Mouse (Mus musculus): ENCODE measurements at regions not wholly inside any gene's neighbourhood (a gene's known extent, or its start where the extent isn't known, plus 50 kb on each side); places are given as distances from the start of the nearest gene placed in this dataset.

DNA sequence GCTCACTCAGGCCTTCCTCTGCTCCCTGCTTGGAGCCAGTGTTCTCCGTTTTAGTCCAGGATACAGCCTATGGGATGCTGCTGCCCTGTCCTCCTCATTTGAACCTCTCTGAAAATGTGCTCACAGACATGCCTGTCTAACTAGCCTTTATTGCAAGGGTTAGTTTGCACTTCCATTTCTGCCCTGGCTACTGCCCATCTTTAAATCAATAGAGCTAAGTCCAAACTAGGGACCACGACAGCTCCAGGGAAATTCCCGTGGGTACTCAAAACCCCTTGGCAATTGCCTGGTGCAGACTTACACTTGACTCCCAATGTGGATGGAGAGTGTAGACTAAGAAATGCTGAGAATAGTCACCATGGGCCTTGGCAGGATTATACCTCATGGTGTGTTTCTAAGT is 276.4 kb downstream of the Glrx3 start:
- no peaks in the 10 kb centered on the region for H3K9me3 ChIP-seq (ENCODE audit: control insufficient read depth, low read depth, low read length)
- ATAC-seq (ENCODE audit: insufficient number of reproducible peaks, insufficient read depth, low FRiP score, low read depth) = no peak
- no peak overlapping the region for H3K4me3 ChIP-seq (ENCODE audit: low read depth, low read length)
- no peak overlapping the region for H3K4me2 ChIP-seq (replicated peaks; ENCODE audit: low read depth, low read length)
- H3K27ac ChIP-seq (ENCODE audit: low read length) = no peak overlapping the region
- H3K4me1 ChIP-seq (ENCODE audit: control insufficient read depth, insufficient read depth, low read length) = no peaks in the 10 kb centered on the region
- WGBS = 83% methylated on average over 3 of the region's 3 CpGs
- H3K36me3 ChIP-seq (ENCODE audit: control insufficient read depth, insufficient read depth, low read length) = no peaks in the 10 kb centered on the region
- no peaks in the 10 kb centered on the region for H3K27me3 ChIP-seq (ENCODE audit: control insufficient read depth, insufficient read depth, low read length)
- H3K9ac ChIP-seq (replicated peaks; ENCODE audit: low read depth, low read length) = no peak overlapping the region

DNA sequence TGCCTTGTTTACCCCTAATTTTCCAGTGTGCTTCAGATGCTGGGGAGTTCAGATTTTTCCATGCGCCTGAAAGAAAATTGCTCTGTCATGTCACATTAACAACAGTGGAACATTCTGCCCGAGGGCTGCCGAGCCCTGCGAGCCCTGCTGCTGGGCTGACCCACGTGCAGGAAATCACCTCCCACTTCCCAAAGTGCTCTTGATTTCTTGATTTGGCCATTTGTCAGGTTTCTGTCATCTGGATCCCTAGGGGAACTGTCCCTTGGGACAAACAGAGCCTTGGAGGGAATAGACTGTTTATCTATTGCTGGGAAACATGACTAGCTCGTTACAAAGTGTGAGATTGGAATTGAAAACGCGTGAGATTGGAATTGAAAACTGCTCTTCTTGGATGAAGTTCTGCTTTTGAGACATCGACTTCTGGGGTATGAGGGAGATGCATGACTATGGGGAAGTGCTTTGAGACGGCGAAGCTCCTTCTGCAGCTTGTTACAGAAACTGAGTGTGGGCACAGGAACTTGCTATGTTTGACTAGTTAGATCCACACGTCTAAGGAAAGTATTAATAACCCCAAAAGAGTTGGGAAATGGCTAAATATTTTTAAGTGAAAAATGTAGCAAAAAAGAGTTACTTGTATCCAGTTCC is 277.0 kb downstream of the Glrx3 start:
- Histone ChIP-seq H3K9me3 (ENCODE audit: control insufficient read depth, low read depth, low read length) (no peaks in the 10 kb centered on the region), H3K4me1 (ENCODE audit: control insufficient read depth, insufficient read depth, low read length) (no peaks in the 10 kb centered on the region), H3K27me3 (ENCODE audit: control insufficient read depth, insufficient read depth, low read length) (no peaks in the 10 kb centered on the region), H3K4me3 (ENCODE audit: low read depth, low read length) (no peak overlapping the region), H3K36me3 (ENCODE audit: control insufficient read depth, insufficient read depth, low read length) (no peaks in the 10 kb centered on the region), H3K27ac (ENCODE audit: low read length) (no peak overlapping the region), H3K9ac (replicated peaks; ENCODE audit: low read depth, low read length) (no peak overlapping the region), H3K4me2 (replicated peaks; ENCODE audit: low read depth, low read length) (no peak overlapping the region)
- ATAC-seq (ENCODE audit: insufficient number of reproducible peaks, insufficient read depth, low FRiP score, low read depth) = no peak
- 37% methylated on average over 12 of the region's 12 CpGs for whole genome bisulfite sequencing

- Histone ChIP-seq H3K36me3 (ENCODE audit: control insufficient read depth, insufficient read depth, low read length) (no peaks in the 10 kb centered on the region), H3K4me1 (ENCODE audit: control insufficient read depth, insufficient read depth, low read length) (no peaks in the 10 kb centered on the region), H3K9ac (replicated peaks; ENCODE audit: low read depth, low read length) (no peak overlapping the region), H3K4me3 (ENCODE audit: low read depth, low read length) (no peak overlapping the region), H3K9me3 (ENCODE audit: control insufficient read depth, low read depth, low read length) (no peaks in the 10 kb centered on the region), H3K27me3 (ENCODE audit: control insufficient read depth, insufficient read depth, low read length) (no peaks in the 10 kb centered on the region), H3K27ac (ENCODE audit: low read length) (no peak overlapping the region), H3K4me2 (replicated peaks; ENCODE audit: low read depth, low read length) (no peak overlapping the region)
- no peak for ATAC-seq (ENCODE audit: insufficient number of reproducible peaks, insufficient read depth, low FRiP score, low read depth)
- WGBS = 76% methylated on average over 6 of the region's 6 CpGs
Measured at GRCm38 (mm10) chr7:137715126-137715900, 277.9 kb downstream of the Glrx3 start.

GRCm38 (mm10) chr7:137723361-137724040 is 286.1 kb downstream of the Glrx3 start:
- H3K9ac ChIP-seq (replicated peaks; ENCODE audit: low read depth, low read length) = no peak overlapping the region
- no peak overlapping the region for H3K27ac ChIP-seq (ENCODE audit: low read length)
- H3K4me1 ChIP-seq (ENCODE audit: control insufficient read depth, insufficient read depth, low read length) = no peaks in the 10 kb centered on the region
- no peaks in the 10 kb centered on the region for H3K36me3 ChIP-seq (ENCODE audit: control insufficient read depth, insufficient read depth, low read length)
- no peak overlapping the region for H3K4me2 ChIP-seq (replicated peaks; ENCODE audit: low read depth, low read length)
- no peaks in the 10 kb centered on the region for H3K27me3 ChIP-seq (ENCODE audit: control insufficient read depth, insufficient read depth, low read length)
- WGBS = 50% methylated on average over 7 of the region's 7 CpGs
- ATAC-seq (ENCODE audit: insufficient number of reproducible peaks, insufficient read depth, low FRiP score, low read depth) = no peak
- H3K9me3 ChIP-seq (ENCODE audit: control insufficient read depth, low read depth, low read length) = no peaks in the 10 kb centered on the region
- no peak overlapping the region for H3K4me3 ChIP-seq (ENCODE audit: low read depth, low read length)

- Histone ChIP-seq H3K36me3 (ENCODE audit: control insufficient read depth, insufficient read depth, low read length) (no peaks in the 10 kb centered on the region), H3K27me3 (ENCODE audit: control insufficient read depth, insufficient read depth, low read length) (no peaks in the 10 kb centered on the region), H3K4me2 (replicated peaks; ENCODE audit: low read depth, low read length) (no peak overlapping the region), H3K9ac (replicated peaks; ENCODE audit: low read depth, low read length) (no peak overlapping the region), H3K4me3 (ENCODE audit: low read depth, low read length) (no peak overlapping the region), H3K27ac (ENCODE audit: low read length) (no peak overlapping the region), H3K9me3 (ENCODE audit: control insufficient read depth, low read depth, low read length) (no peaks in the 10 kb centered on the region), H3K4me1 (ENCODE audit: control insufficient read depth, insufficient read depth, low read length) (no peaks in the 10 kb centered on the region)
- WGBS = 74% methylated on average over 7 of the region's 7 CpGs
- ATAC-seq (ENCODE audit: insufficient number of reproducible peaks, insufficient read depth, low FRiP score, low read depth) = no peak
Measured at GRCm38 (mm10) chr7:137726031-137726430, 288.6 kb downstream of the Glrx3 start.

DNA sequence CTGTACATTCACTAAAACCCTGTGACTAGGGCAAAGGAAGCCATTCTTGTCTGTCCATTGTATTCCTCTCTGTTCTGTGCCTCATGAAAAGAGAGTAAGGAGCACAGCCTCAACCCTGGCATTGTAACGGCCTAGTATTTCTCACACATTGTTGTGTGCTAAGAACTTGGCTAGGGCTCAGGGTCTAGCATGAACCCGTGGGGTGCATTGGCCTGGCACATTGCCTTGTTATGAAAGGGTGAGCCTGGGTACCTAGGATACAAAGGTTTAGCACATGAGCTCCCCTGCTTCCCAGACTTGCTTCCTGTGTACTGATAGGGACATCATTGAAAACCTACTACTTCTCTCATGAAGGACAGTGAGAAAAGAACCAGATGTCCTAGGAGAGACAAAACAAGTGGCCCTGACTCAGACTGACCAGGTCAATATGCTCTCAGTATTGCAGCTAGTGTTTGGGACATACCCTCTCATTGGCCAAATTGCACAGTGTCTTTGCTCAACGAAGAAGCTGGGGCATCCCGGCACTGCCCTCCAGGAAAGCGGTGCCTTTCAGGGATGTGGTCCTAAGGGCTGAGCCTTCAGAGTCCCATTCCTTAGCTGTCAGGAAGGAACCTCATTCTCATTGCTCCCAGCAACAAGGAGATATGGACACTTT is 298.6 kb downstream of the Glrx3 start:
- Histone ChIP-seq H3K4me1 (ENCODE audit: control insufficient read depth, insufficient read depth, low read length) (no peaks in the 10 kb centered on the region), H3K27ac (ENCODE audit: low read length) (no peak overlapping the region), H3K9ac (replicated peaks; ENCODE audit: low read depth, low read length) (no peak overlapping the region), H3K4me3 (ENCODE audit: low read depth, low read length) (no peak overlapping the region), H3K27me3 (ENCODE audit: control insufficient read depth, insufficient read depth, low read length) (no peaks in the 10 kb centered on the region), H3K4me2 (replicated peaks; ENCODE audit: low read depth, low read length) (no peak overlapping the region), H3K9me3 (ENCODE audit: control insufficient read depth, low read depth, low read length) (no peaks in the 10 kb centered on the region; the same call in 1 of the 2 replicates), H3K36me3 (ENCODE audit: control insufficient read depth, insufficient read depth, low read length) (no peaks in the 10 kb centered on the region)
- WGBS = 91% methylated on average over 5 of the region's 5 CpGs
- no peak for ATAC-seq (ENCODE audit: insufficient number of reproducible peaks, insufficient read depth, low FRiP score, low read depth)

DNA sequence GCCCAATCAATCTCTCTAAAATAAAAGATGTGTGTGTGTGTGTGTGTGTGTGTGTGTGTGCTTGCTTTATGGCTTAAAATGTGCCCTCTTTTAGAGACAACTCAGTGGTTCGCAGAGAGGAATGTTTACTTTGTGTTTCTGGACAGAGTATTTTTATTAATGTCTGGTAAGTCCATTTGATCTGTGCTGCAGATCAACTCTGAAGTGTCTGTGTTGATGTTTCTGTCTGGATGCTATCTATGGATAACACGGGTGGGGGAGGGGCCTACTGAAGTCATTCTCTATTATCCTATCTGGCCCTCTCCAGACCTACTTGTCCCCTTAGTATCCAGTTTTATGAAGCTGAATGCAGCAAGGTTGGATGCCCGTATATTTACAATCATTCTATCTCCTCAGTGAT is 304.3 kb downstream of the Glrx3 start:
- ATAC-seq (ENCODE audit: insufficient number of reproducible peaks, insufficient read depth, low FRiP score, low read depth) = no peak
- Histone ChIP-seq H3K27me3 (ENCODE audit: control insufficient read depth, insufficient read depth, low read length) (no peaks in the 10 kb centered on the region), H3K4me3 (ENCODE audit: low read depth, low read length) (no peak overlapping the region), H3K9me3 (ENCODE audit: control insufficient read depth, low read depth, low read length) (no peaks in the 10 kb centered on the region), H3K4me2 (replicated peaks; ENCODE audit: low read depth, low read length) (no peak overlapping the region), H3K27ac (ENCODE audit: low read length) (no peak overlapping the region), H3K9ac (replicated peaks; ENCODE audit: low read depth, low read length) (no peak overlapping the region), H3K4me1 (ENCODE audit: control insufficient read depth, insufficient read depth, low read length) (no peaks in the 10 kb centered on the region), H3K36me3 (ENCODE audit: control insufficient read depth, insufficient read depth, low read length) (no peaks in the 10 kb centered on the region)
- 55% methylated on average over 3 of the region's 3 CpGs for WGBS

- no peak overlapping the region for H3K4me3 ChIP-seq (ENCODE audit: low read depth, low read length)
- no peaks in the 10 kb centered on the region for H3K27me3 ChIP-seq (ENCODE audit: control insufficient read depth, insufficient read depth, low read length)
- H3K9ac ChIP-seq (replicated peaks; ENCODE audit: low read depth, low read length) = no peak overlapping the region
- no peaks in the 10 kb centered on the region for H3K36me3 ChIP-seq (ENCODE audit: control insufficient read depth, insufficient read depth, low read length)
- no peak overlapping the region for H3K27ac ChIP-seq (ENCODE audit: low read length)
- no peaks in the 10 kb centered on the region for H3K9me3 ChIP-seq (ENCODE audit: control insufficient read depth, low read depth, low read length)
- no peaks in the 10 kb centered on the region for H3K4me1 ChIP-seq (ENCODE audit: control insufficient read depth, insufficient read depth, low read length)
- no peak overlapping the region for H3K4me2 ChIP-seq (replicated peaks; ENCODE audit: low read depth, low read length)
- WGBS = 29% methylated on average over 7 of the region's 7 CpGs
- ATAC-seq (ENCODE audit: insufficient number of reproducible peaks, insufficient read depth, low FRiP score, low read depth) = no peak
Measured at GRCm38 (mm10) chr7:137742297-137742751, 304.9 kb downstream of the Glrx3 start.
